Mouse (Mus musculus): ENCODE measurements around the gene Kcne4.

DNA sequence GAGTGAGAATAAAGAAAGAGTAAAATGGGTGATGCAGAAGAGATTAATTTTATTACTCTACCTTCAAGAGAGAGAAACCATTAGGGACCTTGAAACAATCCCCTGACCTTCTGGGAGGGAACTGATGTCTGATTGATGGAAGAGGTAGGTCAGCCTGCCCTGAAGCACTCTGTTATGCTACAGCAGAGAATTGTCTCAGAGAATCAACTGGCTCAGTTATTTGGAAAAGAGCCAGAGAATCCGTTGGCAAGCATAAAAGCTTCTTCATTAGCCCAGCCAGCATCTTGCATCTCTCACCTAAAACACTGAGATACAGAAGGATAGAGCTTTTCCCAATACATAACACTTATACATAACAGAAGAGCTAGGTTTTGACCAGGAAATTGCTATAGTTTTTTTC, 26.8 kb upstream of the Kcne4 start:
- no peak for TF ChIP-seq CTCF (IDR thresholded peaks at IDR 0.05; ENCODE audit: low read depth)
- TF ChIP-seq EP300 (IDR thresholded peaks at IDR 0.05; ENCODE audit: low read depth): no peak

Measured in liver, postnatal 0 days (tissue).